Mouse (Mus musculus) neural tube, embryonic 13.5 days (tissue): ENCODE data around the gene Gopc. TPM values are rescaled to one million over a fixed set of nuclear protein-coding genes. Genes with fewer than 3 reads are reported as not detected.

Experiments used
- ATAC-seq: fragments of 200-750 bp; cut with Nextera tagmentation; 2 replicates; pipeline ENCODE4 v1.8.0; 2017; ENCODE audit warnings: low read depth, mild to moderate bottlenecking, moderate TSS enrichment, moderate library complexity
- H3K27ac ChIP-seq: fragments of 300-500 bp; sonication (generic); replicated peaks from 2 replicates; pipeline ENCODE4 v1.5.1; 2015; ENCODE audit warnings: moderate library complexity, mild to moderate bottlenecking, inconsistent platforms
- H3K27me3 ChIP-seq: fragments of 300-500 bp; sonication (generic); 2 replicates; pipeline ENCODE4 v1.6.1; 2015; ENCODE audit warnings: mild to moderate bottlenecking, inconsistent platforms
- H3K36me3 ChIP-seq: fragments of 300-500 bp; sonication (generic); 2 replicates; pipeline ENCODE4 v1.6.1; 2015; ENCODE audit warnings: mild to moderate bottlenecking, inconsistent platforms
- H3K4me1 ChIP-seq: fragments of 300-500 bp; sonication (generic); replicated peaks from 2 replicates; pipeline ENCODE4 v1.6.1; 2015; ENCODE audit warnings: inconsistent platforms
- H3K4me2 ChIP-seq: fragments of 300-500 bp; sonication (generic); 2 replicates; pipeline ENCODE4 v1.6.1; 2015; ENCODE audit warnings: inconsistent platforms, mild to moderate bottlenecking, moderate library complexity
- H3K4me3 ChIP-seq: fragments of 300-500 bp; sonication (generic); 2 replicates; pipeline ENCODE4 v1.5.1; 2015; ENCODE audit warnings: mild to moderate bottlenecking, inconsistent platforms
- H3K9ac ChIP-seq: fragments of 300-500 bp; sonication (generic); 2 replicates; pipeline ENCODE4 v1.6.1; 2015; ENCODE audit warnings: moderate library complexity, mild to moderate bottlenecking, inconsistent platforms
- H3K9me3 ChIP-seq: fragments of 300-500 bp; sonication (generic); 2 replicates; pipeline ENCODE4 v1.6.1; 2016; ENCODE audit warnings: inconsistent platforms
- WGBS: fragments of 180-500 bp; shearing (Covaris S2); methylation state at CpG from one replicate; pipeline ENCODE4 v1.1.7; 2015; 5-methylcytosine and 5-hydroxymethylcytosine counted together
- polyA plus RNA-seq: library from polyadenylated mRNA; unstranded; fragments of >200 nt; fragmentation: Nextera tagmentation; extraction: Ambion mirVana; gene quantifications from 2 replicates; pipeline ENCODE4 v1.2.1, GENCODE M21; 2015

Gopc gene
- polyA plus RNA-seq, 1 experiment from 2014 or later = 29.1 TPM

DNA sequence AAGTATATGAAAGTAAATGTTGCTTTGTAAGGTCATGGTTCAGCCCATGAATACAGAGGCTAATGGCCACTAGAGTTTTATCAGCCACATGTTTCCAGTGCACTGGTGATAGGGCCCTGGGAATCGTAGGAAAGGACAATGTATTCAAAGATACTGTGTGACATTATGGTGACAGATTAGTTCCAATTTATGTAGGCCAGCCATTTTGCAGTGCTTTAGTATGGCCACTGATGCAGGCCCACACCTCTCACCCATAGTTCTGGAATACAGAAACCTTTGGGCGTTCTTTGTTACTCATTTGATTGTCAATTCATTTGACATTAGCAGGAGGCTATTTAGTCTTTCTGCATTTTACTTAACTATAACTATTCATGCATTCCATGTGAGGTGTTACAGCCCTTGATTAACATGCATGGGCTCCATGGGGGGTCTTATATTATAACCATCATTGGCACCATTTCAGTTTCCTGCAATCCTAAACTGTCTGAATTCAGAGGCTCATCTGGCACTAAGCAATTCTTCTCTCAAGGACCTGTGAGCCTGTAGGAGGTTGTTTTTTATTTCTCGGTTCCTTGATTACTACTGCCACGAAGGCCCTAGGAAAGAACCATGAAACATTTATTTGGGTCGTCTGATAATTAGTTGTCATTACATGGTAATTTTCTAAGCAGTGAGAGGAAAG, 93.9 kb downstream of the Gopc start:
- Histone ChIP-seq H3K9me3 (no peaks in the 10 kb centered on the region), H3K4me1 (0 out of 2 replicates have a peak, but pooled peaks cover 11% of the 10 kb centered on the region), H3K27me3 (no peaks in the 10 kb centered on the region), H3K4me2 (no peak overlapping the region), H3K27ac (peak overlapping the region; percentile 3), H3K9ac (no peak overlapping the region), H3K36me3 (0 out of 2 replicates have a peak, but pooled peaks cover 2% of the 10 kb centered on the region), H3K4me3 (no peak overlapping the region)
- 20% methylated on average over 5 of the region's 5 CpGs for WGBS
- peak; percentile 80 for ATAC-seq

Other genes starting within 250 kb of the Gopc start
- gene Ros1, start 186.9 kb downstream of the Gopc start, polyA plus RNA-seq = not detected in 2 replicates
- gene Dcbld1, start 148.5 kb downstream of the Gopc start, polyA plus RNA-seq = 35.2 and 37.0 TPM in 2 replicates
- not detected in 2 replicates for gene Gm26741, start 23.4 kb downstream of the Gopc start, polyA plus RNA-seq
- not detected in 2 replicates for gene Nepn, start 6.8 kb upstream of the Gopc start, polyA plus RNA-seq
- 15.6 and 19.0 TPM in 2 replicates for gene Nus1, start 35.4 kb upstream of the Gopc start, polyA plus RNA-seq